Mouse (Mus musculus) MEL (cell line): ENCODE measurements at regions not wholly inside any gene's neighbourhood (a gene's known extent, or its start where the extent isn't known, plus 50 kb on each side); places are given as distances from the start of the nearest gene placed in this dataset.

Experiments
- CTCF ChIP-seq, 3 experiments: IDR thresholded peaks in 2 of 3; conservative IDR thresholded peaks in 1 of 3; 2 replicates each; pipeline ENCODE4 v1.5.1; 2011 to 2012; ENCODE audit warnings: low read length in 3 of 3, low read depth in 2 of 3, mild to moderate bottlenecking in 2 of 3, improper control_type of control experiment in 1 of 3, inconsistent platforms in 1 of 3, mixed read lengths in 1 of 3, moderate library complexity in 1 of 3; ENCODE audit not compliant: control insufficient read depth in 1 of 3, insufficient read depth in 1 of 3, poor library complexity in 1 of 3, severe bottlenecking in 1 of 3
- EP300 ChIP-seq, 2 experiments: IDR thresholded peaks; 2 replicates each; pipeline ENCODE4 v1.6.1; 2011; ENCODE audit warnings: improper control_type of control experiment in 2 of 2, low read length in 2 of 2, low read depth in 1 of 2, mild to moderate bottlenecking in 1 of 2
- HCFC1 ChIP-seq: IDR thresholded peaks from 2 replicates; pipeline ENCODE4 v1.6.1; 2012; ENCODE audit warnings: low read depth, mild to moderate bottlenecking, inconsistent platforms, low read length, improper control_type of control experiment, moderate library complexity
- MAX ChIP-seq: IDR thresholded peaks from 2 replicates; pipeline ENCODE4 v1.6.1; 2011; ENCODE audit warnings: low read length, improper control_type of control experiment
- POLR2A ChIP-seq, 2 experiments: IDR thresholded peaks; 2 replicates each; pipeline ENCODE4 v1.6.1; 2011 to 2012; ENCODE audit warnings: low read length in 2 of 2, mild to moderate bottlenecking in 2 of 2, control low read depth in 1 of 2, improper control_type of control experiment in 1 of 2, low read depth in 1 of 2, moderate library complexity in 1 of 2; ENCODE audit not compliant: control insufficient read depth in 1 of 2, insufficient read depth in 1 of 2, poor library complexity in 1 of 2
- USF1 ChIP-seq: IDR thresholded peaks from 2 replicates; pipeline ENCODE4 v1.6.1; 2014; ENCODE audit warnings: low read depth, mild to moderate bottlenecking, inconsistent platforms, low read length, improper control_type of control experiment, moderate library complexity
- ZNF384 ChIP-seq: IDR thresholded peaks from 2 replicates; pipeline ENCODE4 v1.6.1; 2012; ENCODE audit warnings: low read depth, mild to moderate bottlenecking, inconsistent platforms, low read length, improper control_type of control experiment

- TF ChIP-seq EP300 (IDR thresholded peaks at IDR 0.05; ENCODE audit: low read depth in 1 of 2, low read length in 2 of 2) (no peak), CTCF (IDR thresholded peaks at IDR 0.05 in 2 of 3, conservative IDR thresholded peaks at IDR 0.05 in 1 of 3; ENCODE audit: control insufficient read depth in 1 of 3, insufficient read depth in 1 of 3, low read depth in 2 of 3, low read length in 3 of 3, poor library complexity in 1 of 3, severe bottlenecking in 1 of 3) (no peak), USF1 (no peak), HCFC1 (no peak), POLR2A (IDR thresholded peaks at IDR 0.05; ENCODE audit: control insufficient read depth in 1 of 2, insufficient read depth in 1 of 2, low read depth in 1 of 2, low read length in 2 of 2, poor library complexity in 1 of 2) (no peak), MAX (no peak), ZNF384 (no peak)
Measured at GRCm38 (mm10) chr14:100618793-100619655, 334.5 kb upstream of the Klf12 start.
